Mouse (Mus musculus) heart, postnatal 0 days (tissue): ENCODE results near the gene Agbl3. TPM values are rescaled to one million over a fixed set of nuclear protein-coding genes. Genes with fewer than 3 reads are reported as not detected.

Experiments
- ATAC-seq: fragments of 200-750 bp; cut with Nextera tagmentation; 2 replicates; pipeline ENCODE4 v1.8.0; 2017; ENCODE audit warnings: low read depth, moderate number of reproducible peaks, moderate library complexity; ENCODE audit not compliant: insufficient read depth
- DNase-seq: peaks from one replicate; pipeline ENCODE4 v3.0.0-alpha.2; 2016; ENCODE audit warnings: low spot score
- H3K27ac ChIP-seq: fragments of 300-500 bp; sonication (generic); 2 replicates; pipeline ENCODE4 v1.5.1; 2014; ENCODE audit warnings: low read depth, mild to moderate bottlenecking
- H3K27me3 ChIP-seq: fragments of 300-500 bp; sonication (generic); 2 replicates; pipeline ENCODE4 v1.6.1; 2014; ENCODE audit warnings: low read length, mixed read lengths; ENCODE audit not compliant: control insufficient read depth, insufficient read depth
- H3K36me3 ChIP-seq: fragments of 300-500 bp; sonication (generic); replicated peaks from 2 replicates; pipeline ENCODE4 v1.6.1; 2014; ENCODE audit warnings: low read length, mixed read lengths; ENCODE audit not compliant: control insufficient read depth, insufficient read depth
- H3K4me1 ChIP-seq: fragments of 300-500 bp; sonication (generic); 2 replicates; pipeline ENCODE4 v1.6.1; 2014; ENCODE audit warnings: antibody characterized with exemption; ENCODE audit not compliant: control insufficient read depth, insufficient read depth
- H3K4me2 ChIP-seq: fragments of 300-500 bp; sonication (generic); 2 replicates; pipeline ENCODE4 v1.6.1; 2014; ENCODE audit warnings: low read depth, mild to moderate bottlenecking, low read length, moderate library complexity
- H3K4me3 ChIP-seq: fragments of 300-500 bp; sonication (generic); 2 replicates; pipeline ENCODE4 v1.5.1; 2014; ENCODE audit warnings: low read depth, low read length
- H3K9ac ChIP-seq: fragments of 300-500 bp; sonication (generic); replicated peaks from 2 replicates; pipeline ENCODE4 v1.6.1; 2014; ENCODE audit warnings: low read depth, low read length, mixed read lengths
- H3K9me3 ChIP-seq: fragments of 300-500 bp; sonication (generic); replicated peaks from 2 replicates; pipeline ENCODE4 v1.6.1; 2016; ENCODE audit warnings: low read length; ENCODE audit not compliant: control insufficient read depth
- CTCF ChIP-seq: IDR thresholded peaks from 2 replicates; pipeline ENCODE4 v1.5.1; 2016; ENCODE audit warnings: antibody characterized with exemption, control low read depth, low read depth
- EP300 ChIP-seq: IDR thresholded peaks from 2 replicates; pipeline ENCODE4 v1.6.1; 2016; ENCODE audit warnings: antibody characterized with exemption, low read depth
- WGBS: fragments of 180-500 bp; shearing (Covaris S2); extraction: QIAGEN DNeasy Blood & Tissue Kit; methylation state at CpG from one replicate; pipeline ENCODE4 v1.1.7; 2014; 5-methylcytosine and 5-hydroxymethylcytosine counted together
- polyA plus RNA-seq: library from polyadenylated mRNA; unstranded; fragments of >200 nt; fragmentation: Nextera tagmentation; extraction: Ambion mirVana; gene quantifications from 2 replicates; pipeline ENCODE4 v1.2.1, GENCODE M21; 2015
- total RNA-seq: library from RNA; depleted of rRNA; stranded (reverse); fragments of >200 nt; gene quantifications from 2 replicates; pipeline ENCODE4 v1.2.3, GENCODE M21; 2014; ENCODE audit warnings: low replicate concordance; rRNA removed

Agbl3 gene
- total and polyA plus RNA-seq, 2 experiments from 2014 or later, result 3.6 to 7.9 TPM

- Histone ChIP-seq H3K27me3 (no peaks in the 10 kb centered on the region), H3K9ac (no peak overlapping the region), H3K4me2 (no peak overlapping the region), H3K4me1 (peaks cover 28% of the 10 kb centered on the region), H3K4me3 (no peak overlapping the region), H3K27ac (no peak overlapping the region), H3K36me3 (peaks cover 39% of the 10 kb centered on the region), H3K9me3 (no peaks in the 10 kb centered on the region)
- WGBS, result 72% methylated on average over 18 of the region's 18 CpGs
- DNase-seq (no peak), ATAC-seq (no peak)
- no peak for TF ChIP-seq CTCF
- TF ChIP-seq EP300, result no peak
Observed at GRCm38 (mm10) chr6:34907696-34908260, 127.5 kb downstream of the Agbl3 start.

Other genes with a start within 250 kb of the Agbl3 start
- 29.2 and 56.6 TPM in 2 replicates for gene Cald1, start 181.9 kb upstream of the Agbl3 start, total RNA-seq
- gene Cald1, start 181.9 kb upstream of the Agbl3 start, polyA plus RNA-seq, result 105 and 106 TPM in 2 replicates
- 7.7 and 10.6 TPM in 2 replicates for gene Tmem140, start 82.7 kb downstream of the Agbl3 start, total RNA-seq
- gene Tmem140, start 82.7 kb downstream of the Agbl3 start, polyA plus RNA-seq, result 5.3 and 6.1 TPM in 2 replicates
- 1.7 and 6.3 TPM in 2 replicates for gene Cyren, start 97.6 kb downstream of the Agbl3 start, total RNA-seq
- 6.1 and 6.3 TPM in 2 replicates for gene Cyren, start 97.6 kb downstream of the Agbl3 start, polyA plus RNA-seq
- 24.9 and 25.2 TPM in 2 replicates for gene Wdr91, start 130.4 kb downstream of the Agbl3 start, total RNA-seq
- 7.7 and 8.6 TPM in 2 replicates for gene Wdr91, start 130.4 kb downstream of the Agbl3 start, polyA plus RNA-seq
- gene Stra8, start 139.7 kb downstream of the Agbl3 start, total RNA-seq, result not detected in 2 replicates
- not detected in 2 replicates for gene Stra8, start 139.7 kb downstream of the Agbl3 start, polyA plus RNA-seq
- gene Slc23a4, start 208.0 kb downstream of the Agbl3 start, total RNA-seq, result 0.04 and 0.77 TPM in 2 replicates
- 0.22 and 0.42 TPM in 2 replicates for gene Slc23a4, start 208.0 kb downstream of the Agbl3 start, polyA plus RNA-seq